Mouse (Mus musculus) forebrain, embryonic 11.5 days (tissue): Measurements from ENCODE around the gene Cfap97d1. TPM values are rescaled to one million over a fixed set of nuclear protein-coding genes. Genes with fewer than 3 reads are reported as not detected.
A peak's percentile ranks its signal among the peaks of the same experiment; 100 is the strongest.

Experiments used
- ATAC-seq: fragments of 200-750 bp; cut with Nextera tagmentation; replicated peaks from 2 replicates; pipeline ENCODE4 v1.8.0; 2017; ENCODE audit warnings: moderate TSS enrichment; ENCODE audit not compliant: low FRiP score
- DNase-seq: peaks from one replicate; pipeline ENCODE4 v3.0.0-alpha.2; 2017; ENCODE audit warnings: low spot score
- H3K27ac ChIP-seq: fragments of 300-500 bp; sonication (generic); 2 replicates; pipeline ENCODE4 v1.5.1; 2014; ENCODE audit warnings: low read depth, low read length
- H3K27me3 ChIP-seq: fragments of 300-500 bp; sonication (generic); 2 replicates; pipeline ENCODE4 v1.6.1; 2014; ENCODE audit warnings: mild to moderate bottlenecking, low read length, mixed read lengths; ENCODE audit not compliant: control insufficient read depth, insufficient read depth
- H3K36me3 ChIP-seq: fragments of 300-500 bp; sonication (generic); 2 replicates; pipeline ENCODE4 v1.6.1; 2014; ENCODE audit warnings: mild to moderate bottlenecking, low read length, moderate library complexity, mixed read lengths; ENCODE audit not compliant: control insufficient read depth, insufficient read depth
- H3K4me1 ChIP-seq: fragments of 300-500 bp; sonication (generic); replicated peaks from 2 replicates; pipeline ENCODE4 v1.6.1; 2014; ENCODE audit warnings: low read length, mixed read lengths; ENCODE audit not compliant: control insufficient read depth, insufficient read depth
- H3K4me2 ChIP-seq: fragments of 300-500 bp; sonication (generic); 2 replicates; pipeline ENCODE4 v1.6.1; 2014; ENCODE audit warnings: low read depth, mild to moderate bottlenecking, low read length, moderate library complexity, mixed read lengths; ENCODE audit not compliant: severe bottlenecking
- H3K4me3 ChIP-seq: fragments of 300-500 bp; sonication (generic); 2 replicates; pipeline ENCODE4 v1.5.1; 2014; ENCODE audit warnings: low read depth, low read length
- H3K9ac ChIP-seq: fragments of 300-500 bp; sonication (generic); 2 replicates; pipeline ENCODE4 v1.6.1; 2014; ENCODE audit warnings: low read length
- H3K9me3 ChIP-seq: fragments of 300-500 bp; sonication (generic); 2 replicates; pipeline ENCODE4 v1.6.1; 2016; ENCODE audit warnings: low read length, mixed read lengths; ENCODE audit not compliant: control insufficient read depth
- WGBS: fragments of 180-500 bp; shearing (Covaris S2); extraction: QIAGEN DNeasy Blood & Tissue Kit; methylation state at CpG from one replicate; pipeline ENCODE4 v1.1.7; 2014; 5-methylcytosine and 5-hydroxymethylcytosine counted together
- polyA plus RNA-seq: library from polyadenylated mRNA; unstranded; fragments of >200 nt; fragmentation: Nextera tagmentation; extraction: Ambion mirVana; gene quantifications from 2 replicates; pipeline ENCODE4 v1.2.1, GENCODE M21; 2014

The Cfap97d1 gene
- polyA plus RNA-seq, 1 experiment from 2014 or later, result not detected

DNA sequence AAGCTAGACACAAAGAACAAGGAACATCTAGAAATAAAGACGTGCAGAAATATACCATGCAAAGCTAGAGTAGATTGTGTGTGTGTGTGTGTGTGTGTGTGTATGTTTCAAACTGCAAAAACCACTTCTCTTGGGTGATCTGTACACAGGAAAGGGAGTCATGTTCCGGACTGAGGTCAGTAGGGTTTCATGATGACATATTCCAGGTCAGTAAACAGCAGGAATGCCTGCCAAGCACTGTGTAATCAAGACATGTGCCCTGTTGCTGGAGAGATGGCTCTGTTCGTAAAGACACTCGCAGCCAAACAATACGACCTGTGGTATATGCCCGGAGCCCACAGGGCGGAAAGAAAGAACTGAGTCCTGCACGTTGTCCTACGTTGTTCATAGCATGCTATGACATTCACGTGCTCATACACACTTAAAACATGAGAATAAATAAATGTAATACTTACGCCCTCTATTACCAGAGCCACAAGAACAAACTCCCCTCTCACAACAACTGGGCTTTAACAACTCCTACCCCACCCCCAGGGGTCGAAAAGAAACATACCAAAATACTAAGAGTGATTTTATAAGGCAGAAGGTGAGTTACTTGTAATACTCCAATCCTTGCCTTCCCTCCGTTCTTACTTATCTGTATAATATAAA is 55.5 kb downstream of the Cfap97d1 start:
- WGBS, result 68% methylated on average over 13 of the region's 13 CpGs

DNA sequence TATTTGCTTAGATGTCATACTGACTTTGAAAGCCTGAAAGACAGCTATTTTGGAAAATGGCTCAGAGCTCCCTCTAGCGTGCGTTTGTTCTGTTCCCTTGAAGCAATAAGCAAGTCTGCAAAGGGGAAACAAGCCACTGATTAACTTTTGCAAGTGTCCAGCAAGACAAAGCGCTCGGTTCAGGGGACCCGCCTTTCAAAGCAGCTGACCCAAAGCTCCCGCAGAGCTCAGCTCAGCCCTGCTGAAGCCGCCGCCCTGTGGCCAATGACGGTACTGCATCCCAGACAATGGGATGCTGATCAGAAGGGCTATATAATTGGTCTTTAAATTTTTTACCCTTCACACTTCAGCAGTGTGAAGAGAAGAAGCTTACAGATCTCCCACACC is 56.1 kb downstream of the Cfap97d1 start:
- Histone ChIP-seq H3K4me1 (no peaks in the 10 kb centered on the region), H3K27me3 (no peaks in the 10 kb centered on the region), H3K9ac (no peak overlapping the region), H3K4me2 (no peak overlapping the region), H3K27ac (no peak overlapping the region), H3K9me3 (no peaks in the 10 kb centered on the region; the same call in 1 of the 2 replicates), H3K36me3 (no peaks in the 10 kb centered on the region), H3K4me3 (no peak overlapping the region)
- DNase-seq, result peak; percentile 93
- peak; percentile 61 for ATAC-seq
- WGBS, result under 1% methylated on average over 9 of the region's 9 CpGs

More for the DNA sequence above, 55.5 kb downstream of the Cfap97d1 start:
- H3K4me2 ChIP-seq, result no peak overlapping the region
- H3K27me3 ChIP-seq, result no peaks in the 10 kb centered on the region
- no peak for ATAC-seq
- H3K9ac ChIP-seq, result no peak overlapping the region
- H3K4me1 ChIP-seq, result no peaks in the 10 kb centered on the region
- H3K9me3 ChIP-seq, result no peaks in the 10 kb centered on the region
- no peaks in the 10 kb centered on the region for H3K36me3 ChIP-seq
- no peak for DNase-seq
- no peak overlapping the region for H3K4me3 ChIP-seq
- H3K27ac ChIP-seq, result no peak overlapping the region

DNA sequence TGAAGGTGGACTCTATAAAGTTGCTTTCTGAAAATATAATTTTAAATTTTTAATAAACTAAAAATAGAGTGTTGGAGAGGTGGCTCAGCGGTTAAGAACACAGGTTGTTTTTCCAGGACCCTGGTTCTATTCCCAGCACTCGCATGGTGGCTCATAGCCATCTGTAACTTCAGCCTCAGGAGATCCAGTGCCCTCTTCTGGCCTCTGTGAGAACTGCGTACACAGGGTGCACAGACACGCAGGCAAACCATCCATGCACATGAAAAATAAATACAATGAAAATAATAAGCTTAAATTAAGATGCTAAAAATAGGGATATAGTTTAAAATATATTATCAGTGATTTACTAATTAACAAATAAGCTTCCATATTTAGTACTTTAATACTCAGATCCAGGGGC is 56.6 kb downstream of the Cfap97d1 start:
- WGBS, result 72% methylated on average over 4 of the region's 4 CpGs
- H3K27ac ChIP-seq, result no peak overlapping the region
- no peak for DNase-seq
- H3K4me3 ChIP-seq, result no peak overlapping the region
- peaks cover 4% of the 10 kb centered on the region for H3K9me3 ChIP-seq
- no peaks in the 10 kb centered on the region for H3K27me3 ChIP-seq
- no peak overlapping the region for H3K4me2 ChIP-seq
- no peaks in the 10 kb centered on the region for H3K4me1 ChIP-seq
- no peak for ATAC-seq
- H3K36me3 ChIP-seq, result no peaks in the 10 kb centered on the region
- H3K9ac ChIP-seq, result no peak overlapping the region

DNA sequence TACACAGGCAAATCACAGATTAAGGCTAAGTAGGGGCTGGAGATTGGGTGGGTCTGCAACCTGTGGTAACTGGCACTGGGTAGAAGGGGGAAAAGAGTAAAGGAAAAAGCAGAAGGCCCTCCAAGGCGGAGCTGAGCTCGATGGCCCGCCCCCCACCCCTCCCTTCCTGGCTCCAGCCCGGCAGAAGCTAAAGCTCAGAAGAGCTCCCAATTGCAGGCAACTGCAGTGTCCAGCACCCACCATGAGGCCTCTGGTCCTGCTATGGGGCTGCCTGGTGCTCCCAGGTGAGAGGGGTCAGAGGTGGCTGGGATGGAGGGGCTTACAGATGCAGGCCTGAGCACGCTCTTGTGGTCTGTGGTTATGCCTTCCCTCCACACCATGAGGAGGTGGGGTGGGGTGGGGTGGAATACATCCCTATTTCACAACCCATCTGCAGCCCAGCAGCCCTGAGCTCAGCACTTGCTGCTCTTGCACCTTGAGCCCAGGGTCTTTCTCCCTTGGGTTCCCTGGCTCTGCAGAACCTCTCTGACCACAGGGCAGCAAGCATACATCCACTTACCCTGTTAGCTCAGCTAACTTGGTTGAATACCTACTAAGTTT is 57.4 kb downstream of the Cfap97d1 start, which contains the start of gene Cd300lg:
TSS of gene Cd300lg (plus strand) at position 160 of the 600 bp plus-strand sequence.
- ATAC-seq, result no peak
- DNase-seq, result no peak
- no peaks in the 10 kb centered on the region for H3K4me1 ChIP-seq
- H3K27ac ChIP-seq, result no peak within 1 kb of the TSS
- no peaks in the 10 kb centered on the region for H3K36me3 ChIP-seq
- 65% methylated on average over 5 of the region's 5 CpGs for WGBS
- H3K9me3 ChIP-seq, result peaks cover 7% of the 10 kb centered on the region
- H3K4me2 ChIP-seq, result no peak within 1 kb of the TSS
- no peak within 1 kb of the TSS for H3K4me3 ChIP-seq
- H3K27me3 ChIP-seq, result no peaks in the 10 kb centered on the region
- H3K9ac ChIP-seq, result no peak within 1 kb of the TSS

Other genes starting within 250 kb of the Cfap97d1 start
- 7.6 and 10.4 TPM in 2 replicates for gene Etv4, start 198.9 kb upstream of the Cfap97d1 start, polyA plus RNA-seq
- 0.21 TPM in 1 of 2 replicates, not detected in the other for gene Meox1, start 89.9 kb upstream of the Cfap97d1 start, polyA plus RNA-seq
- not detected in 2 replicates for gene Sost, start 17.3 kb upstream of the Cfap97d1 start, polyA plus RNA-seq
- gene Dusp3, start 2.7 kb downstream of the Cfap97d1 start, polyA plus RNA-seq, result 10.4 and 11.6 TPM in 2 replicates
- 22.1 and 24.1 TPM in 2 replicates for gene Mpp3, start 44.2 kb downstream of the Cfap97d1 start, polyA plus RNA-seq
- 0.20 and 0.37 TPM in 2 replicates for gene Cd300lg, start 57.2 kb downstream of the Cfap97d1 start, polyA plus RNA-seq
- 18.2 and 19.6 TPM in 2 replicates for gene Mpp2, start 104.2 kb downstream of the Cfap97d1 start, polyA plus RNA-seq
- gene Ppy, start 117.0 kb downstream of the Cfap97d1 start, polyA plus RNA-seq, result not detected in 2 replicates
- not detected in 2 replicates for gene Pyy, start 123.6 kb downstream of the Cfap97d1 start, polyA plus RNA-seq
- gene Nags, start 161.2 kb downstream of the Cfap97d1 start, polyA plus RNA-seq, result not detected in 2 replicates
- gene Tmem101, start 172.1 kb downstream of the Cfap97d1 start, polyA plus RNA-seq, result 35.7 and 38.9 TPM in 2 replicates
- 73.2 and 78.7 TPM in 2 replicates for gene Lsm12, start 201.0 kb downstream of the Cfap97d1 start, polyA plus RNA-seq
- gene G6pc3, start 205.3 kb downstream of the Cfap97d1 start, polyA plus RNA-seq, result 30.6 and 32.2 TPM in 2 replicates
- 35.0 and 36.8 TPM in 2 replicates for gene Hdac5, start 245.9 kb downstream of the Cfap97d1 start, polyA plus RNA-seq